Mouse (Mus musculus) midbrain, embryonic 14.5 days (tissue): ENCODE results near the gene Adra2b. TPM values are rescaled to one million over a fixed set of nuclear protein-coding genes. Genes with fewer than 3 reads are reported as not detected.

Experiments
- ATAC-seq: fragments of 200-750 bp; cut with Nextera tagmentation; 2 replicates; pipeline ENCODE4 v1.8.0; 2017; ENCODE audit warnings: moderate number of reproducible peaks, moderate library complexity; ENCODE audit not compliant: low FRiP score, low TSS enrichment
- DNase-seq: peaks from one replicate; pipeline ENCODE4 v3.0.0-alpha.2; 2015
- H3K27ac ChIP-seq: fragments of 300-500 bp; sonication (generic); replicated peaks from 2 replicates; pipeline ENCODE4 v1.5.1; 2014; ENCODE audit warnings: mild to moderate bottlenecking, low read depth, low read length, moderate library complexity
- H3K27me3 ChIP-seq: fragments of 300-500 bp; sonication (generic); 2 replicates; pipeline ENCODE4 v1.6.1; 2014; ENCODE audit warnings: low read length, control low read depth, mixed read lengths; ENCODE audit not compliant: control insufficient read depth, insufficient read depth
- H3K36me3 ChIP-seq: fragments of 300-500 bp; sonication (generic); 2 replicates; pipeline ENCODE4 v1.6.1; 2014; ENCODE audit warnings: low read length, control low read depth; ENCODE audit not compliant: control insufficient read depth, insufficient read depth
- H3K4me1 ChIP-seq: fragments of 300-500 bp; sonication (generic); 2 replicates; pipeline ENCODE4 v1.6.1; 2014; ENCODE audit warnings: mild to moderate bottlenecking, antibody characterized with exemption, low read length, control low read depth; ENCODE audit not compliant: control insufficient read depth, insufficient read depth
- H3K4me2 ChIP-seq: fragments of 300-500 bp; sonication (generic); 2 replicates; pipeline ENCODE4 v1.6.1; 2014; ENCODE audit warnings: mild to moderate bottlenecking, low read length, moderate library complexity
- H3K4me3 ChIP-seq: fragments of 300-500 bp; sonication (generic); replicated peaks from 2 replicates; pipeline ENCODE4 v1.5.1; 2014; ENCODE audit warnings: low read depth, low read length
- H3K9ac ChIP-seq: fragments of 300-500 bp; sonication (generic); replicated peaks from 2 replicates; pipeline ENCODE4 v1.6.1; 2014; ENCODE audit warnings: mild to moderate bottlenecking, low read length, moderate library complexity
- H3K9me3 ChIP-seq: fragments of 300-500 bp; sonication (generic); 2 replicates; pipeline ENCODE4 v1.6.1; 2016; ENCODE audit warnings: low read length, control low read depth, mixed read lengths; ENCODE audit not compliant: control insufficient read depth
- WGBS: fragments of 180-500 bp; shearing (Covaris S2); extraction: QIAGEN DNeasy Blood & Tissue Kit; methylation state at CpG from one replicate; pipeline ENCODE4 v1.1.7; 2014; 5-methylcytosine and 5-hydroxymethylcytosine counted together
- polyA plus RNA-seq: library from polyadenylated mRNA; unstranded; fragments of >200 nt; fragmentation: Nextera tagmentation; extraction: Ambion mirVana; gene quantifications from 2 replicates; pipeline ENCODE4 v1.2.1, GENCODE M21; 2014

Gene Adra2b
- polyA plus RNA-seq, 1 experiment from 2014 or later, result 0.08 TPM

GRCm38 (mm10) chr2:127323667-127324066 lies 39.3 kb upstream of the Adra2b start:
- Histone ChIP-seq H3K27ac (no peak overlapping the region), H3K9ac (no peak overlapping the region), H3K27me3 (no peaks in the 10 kb centered on the region), H3K4me1 (no peaks in the 10 kb centered on the region), H3K4me2 (no peak overlapping the region), H3K36me3 (no peaks in the 10 kb centered on the region), H3K9me3 (no peaks in the 10 kb centered on the region), H3K4me3 (no peak overlapping the region)
- DNase-seq, result no peak
- 100% methylated on average over 1 of the region's 1 CpGs for WGBS
- no peak for ATAC-seq

GRCm38 (mm10) chr2:127324456-127324855 lies 38.6 kb upstream of the Adra2b start:
- 83% methylated on average over 7 of the region's 7 CpGs for WGBS
- H3K4me3 ChIP-seq, result no peak overlapping the region
- H3K4me1 ChIP-seq, result no peaks in the 10 kb centered on the region
- no peak overlapping the region for H3K27ac ChIP-seq
- H3K9me3 ChIP-seq, result no peaks in the 10 kb centered on the region
- DNase-seq (no peak), ATAC-seq (no peak)
- no peak overlapping the region for H3K4me2 ChIP-seq
- H3K27me3 ChIP-seq, result no peaks in the 10 kb centered on the region
- no peaks in the 10 kb centered on the region for H3K36me3 ChIP-seq
- H3K9ac ChIP-seq, result no peak overlapping the region

- Histone ChIP-seq H3K27ac (no peak overlapping the region), H3K4me1 (no peaks in the 10 kb centered on the region), H3K36me3 (no peaks in the 10 kb centered on the region), H3K9me3 (no peaks in the 10 kb centered on the region), H3K9ac (no peak overlapping the region), H3K4me3 (no peak overlapping the region), H3K27me3 (no peaks in the 10 kb centered on the region), H3K4me2 (no peak overlapping the region)
- WGBS, result 75% methylated on average over 12 of the region's 12 CpGs
- ATAC-seq, result no peak
- DNase-seq, result no peak
These were observed 34.7 kb upstream of the Adra2b start for GRCm38 (mm10) chr2:127328090-127328851.

- Histone ChIP-seq H3K4me3 (no peak overlapping the region), H3K27me3 (peaks cover 32% of the 10 kb centered on the region), H3K9me3 (no peaks in the 10 kb centered on the region), H3K36me3 (no peaks in the 10 kb centered on the region), H3K27ac (no peak overlapping the region), H3K9ac (no peak overlapping the region), H3K4me2 (no peak overlapping the region), H3K4me1 (no peaks in the 10 kb centered on the region)
- 79% methylated on average over 14 of the region's 14 CpGs for whole genome bisulfite sequencing
- no peak for DNase-seq
- no peak for ATAC-seq
These were observed 30.0 kb upstream of the Adra2b start for GRCm38 (mm10) chr2:127332807-127333570.

GRCm38 (mm10) chr2:127333945-127334603 lies 28.9 kb upstream of the Adra2b start:
- DNase-seq (no peak), ATAC-seq (no peak)
- H3K36me3 ChIP-seq, result no peaks in the 10 kb centered on the region
- H3K27ac ChIP-seq, result no peak overlapping the region
- no peaks in the 10 kb centered on the region for H3K4me1 ChIP-seq
- 76% methylated on average over 5 of the region's 5 CpGs for WGBS
- no peaks in the 10 kb centered on the region for H3K9me3 ChIP-seq
- no peak overlapping the region for H3K9ac ChIP-seq
- H3K4me2 ChIP-seq, result no peak overlapping the region
- H3K4me3 ChIP-seq, result no peak overlapping the region
- H3K27me3 ChIP-seq, result peaks cover 32% of the 10 kb centered on the region

- ATAC-seq (no peak), DNase-seq (no peak)
- Histone ChIP-seq H3K27me3 (peaks cover 32% of the 10 kb centered on the region), H3K4me2 (no peak overlapping the region), H3K9ac (no peak overlapping the region), H3K36me3 (no peaks in the 10 kb centered on the region), H3K27ac (no peak overlapping the region), H3K4me1 (no peaks in the 10 kb centered on the region), H3K4me3 (no peak overlapping the region), H3K9me3 (no peaks in the 10 kb centered on the region)
- WGBS, result 44% methylated on average over 11 of the region's 11 CpGs
These were observed 27.9 kb upstream of the Adra2b start for GRCm38 (mm10) chr2:127335078-127335541.

- peaks cover 32% of the 10 kb centered on the region for H3K27me3 ChIP-seq
These were observed 27.1 kb upstream of the Adra2b start, which contains the start of gene Dusp2 for GRCm38 (mm10) chr2:127335767-127336496. TSS of gene Dusp2 (plus strand) at chr2:127336159.

GRCm38 (mm10) chr2:127336497-127336832 lies 26.5 kb upstream of the Adra2b start:
- H3K4me3 ChIP-seq, result peak overlapping the region; percentile 49
- H3K9ac ChIP-seq, result peak overlapping the region; percentile 64
- no peaks in the 10 kb centered on the region for H3K36me3 ChIP-seq
- DNase-seq (no peak), ATAC-seq (no peak)
- peak overlapping the region; percentile 75 for H3K4me2 ChIP-seq
- H3K27me3 ChIP-seq, result peaks cover 32% of the 10 kb centered on the region
- H3K27ac ChIP-seq, result no peak overlapping the region
- H3K9me3 ChIP-seq, result no peaks in the 10 kb centered on the region
- WGBS, result 3% methylated on average over 33 of the region's 33 CpGs
- no peaks in the 10 kb centered on the region for H3K4me1 ChIP-seq

More at GRCm38 (mm10) chr2:127335767-127336496, 27.1 kb upstream of the Adra2b start, which contains the start of gene Dusp2:
- Histone ChIP-seq H3K4me3 (peak within 1 kb of the TSS; percentile 49), H3K27ac (no peak within 1 kb of the TSS), H3K9ac (peak within 1 kb of the TSS; percentile 64), H3K9me3 (no peaks in the 10 kb centered on the region), H3K36me3 (no peaks in the 10 kb centered on the region), H3K4me1 (no peaks in the 10 kb centered on the region), H3K4me2 (peak within 1 kb of the TSS; percentile 75)
- peak; percentile 68; the same call in 1 of the 2 replicates for ATAC-seq
- under 1% methylated on average over 76 of the region's 76 CpGs for WGBS
- DNase-seq, result peak; percentile 83
